Mouse (Mus musculus) brain, embryonic 14.5 days (tissue): ENCODE data around the gene Bach2.

Source experiments
- CTCF ChIP-seq: fragments of 200-500 bp; IDR thresholded peaks from 2 replicates; pipeline ENCODE4 v1.5.1; 2012; ENCODE audit warnings: inconsistent platforms, mild to moderate bottlenecking, moderate library complexity, borderline replicate concordance; ENCODE audit not compliant: insufficient read depth, insufficient read length; ENCODE audit errors: extremely low read depth
- POLR2A ChIP-seq: fragments of 200-500 bp; IDR thresholded peaks from 2 replicates; pipeline ENCODE4 v1.6.1; 2012; ENCODE audit warnings: mild to moderate bottlenecking, inconsistent platforms, borderline replicate concordance; ENCODE audit not compliant: poor library complexity, insufficient read depth, insufficient read length, severe bottlenecking; ENCODE audit errors: extremely low read depth

DNA sequence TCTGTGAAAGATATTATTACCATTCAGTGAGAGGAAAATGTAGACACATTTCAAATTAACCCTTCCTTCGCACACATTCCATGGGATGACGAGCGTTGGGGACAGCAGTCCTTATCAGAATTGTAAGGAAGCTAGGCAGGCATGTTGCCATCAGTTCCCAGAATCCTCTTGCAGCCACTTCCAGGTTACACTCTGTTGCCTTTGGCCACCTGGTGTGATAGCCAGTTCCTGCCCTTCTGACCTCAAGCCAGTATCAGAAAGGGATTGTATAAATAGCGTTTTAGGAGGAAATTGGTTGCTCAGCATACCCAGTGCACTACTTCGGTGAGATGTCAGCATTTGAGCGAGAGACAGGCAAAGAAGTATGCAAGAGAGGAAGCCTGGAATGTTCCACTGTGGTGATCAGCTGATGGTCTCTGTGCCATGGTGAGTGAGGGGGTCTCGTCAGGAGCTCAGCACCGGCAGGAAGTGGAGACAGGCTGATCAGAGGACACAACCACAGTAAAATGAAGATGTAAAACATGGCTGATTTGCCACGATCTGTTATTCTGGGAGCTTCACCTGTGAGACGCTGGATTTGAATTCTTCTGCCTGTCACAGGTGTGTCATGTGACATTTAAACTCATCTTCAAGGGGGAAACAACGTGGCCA, 9.0 kb downstream of the Bach2 start:
- TF ChIP-seq CTCF (no peak), POLR2A (no peak)
